Mouse (Mus musculus): Measurements from ENCODE around the gene Chl1. TPM values are rescaled to one million over a fixed set of nuclear protein-coding genes. Genes with fewer than 3 reads are reported as not detected.

The Chl1 gene
- total RNA-seq (2012; rRNA removed) (not detected in 2 replicates), total RNA-seq (2014; rRNA removed) (not detected in 2 replicates), polyA plus RNA-seq (2012; ENCODE audit: insufficient read length, low read depth) (not detected in 2 replicates)

GRCm38 (mm10) chr6:103510392-103511289 is at the start of gene Chl1:
Chl1 (plus strand) TSS chr6:103510586.
- in situ Hi-C loops (cut with MboI; ENCODE audit: low pct_ligation_motif_present, low pct_unique_long_range_greater_than_20kb, low sequenced_read_pairs), result no loop called here
- no peaks in the 10 kb centered on the region for H3K79me2 ChIP-seq (replicated peaks; ENCODE audit: control insufficient read depth, extremely low read depth, insufficient read depth, poor library complexity, severe bottlenecking)
- dilution Hi-C loops (cut with MboI; ENCODE audit: extremely low pct_ligation_motif_present, extremely low pct_unique_long_range_greater_than_20kb, low sequenced_read_pairs), result no loop called here
- H3K9ac ChIP-seq (ENCODE audit: insufficient read depth, low read depth), result no peak within 1 kb of the TSS
- no peak for DNase-seq (ENCODE audit: extremely low read depth)
- H3K36me3 ChIP-seq (replicated peaks in 1 of 2; ENCODE audit: control insufficient read depth in 1 of 2, insufficient read depth in 1 of 2, low read length in 1 of 2), result no peaks in the 10 kb centered on the region
- peaks cover 59% of the 10 kb centered on the region for H3K9me3 ChIP-seq (replicated peaks; ENCODE audit: low read length)
- H3K4me2 ChIP-seq (ENCODE audit: insufficient read depth, low read depth, poor library complexity, severe bottlenecking), result no peak within 1 kb of the TSS
- no peaks in the 10 kb centered on the region for H3K27me3 ChIP-seq (replicated peaks)
- H3K27ac ChIP-seq (ENCODE audit: insufficient read depth, low read depth), result no peak within 1 kb of the TSS
- H3K4me1 ChIP-seq (ENCODE audit: control insufficient read depth in 1 of 2, insufficient read depth in 2 of 2), result no peaks in the 10 kb centered on the region
- H3K4me3 ChIP-seq (replicated peaks in 1 of 3; ENCODE audit: low read depth in 2 of 3, low read length in 2 of 3, poor library complexity in 1 of 3), result no peak within 1 kb of the TSS
- TF ChIP-seq HCFC1 (IDR thresholded peaks at IDR 0.05; ENCODE audit: low read depth, low read length) (no peak), CHD1 (IDR thresholded peaks at IDR 0.05; ENCODE audit: low read depth, low read length) (no peak), TCF12 (IDR thresholded peaks at IDR 0.05; ENCODE audit: low read depth, low read length) (no peak), MEF2A (IDR thresholded peaks at IDR 0.05; ENCODE audit: borderline replicate concordance, low read depth, low read length) (no peak), JUN (IDR thresholded peaks at IDR 0.05; ENCODE audit: insufficient read depth, low read depth, low read length) (no peak), ZKSCAN1 (IDR thresholded peaks at IDR 0.05; ENCODE audit: borderline replicate concordance, low read depth, low read length) (no peak), RAD21 (IDR thresholded peaks at IDR 0.05; ENCODE audit: low read depth, low read length) (no peak), PAX5 (IDR thresholded peaks at IDR 0.05; ENCODE audit: low read length) (no peak), RCOR1 (conservative IDR thresholded peaks at IDR 0.05; ENCODE audit: low read depth, low read length) (no peak), CHD2 (IDR thresholded peaks at IDR 0.05; ENCODE audit: low read length) (no peak), CTCF (conservative IDR thresholded peaks at IDR 0.05 in 1 of 2, IDR thresholded peaks at IDR 0.05 in 1 of 2; ENCODE audit: low read depth in 2 of 2, low read length in 2 of 2) (no peak), KAT2A (IDR thresholded peaks at IDR 0.05; ENCODE audit: insufficient replicate concordance, low read length) (no peak), UBTF (IDR thresholded peaks at IDR 0.05; ENCODE audit: low read depth, low read length) (no peak), JUND (conservative IDR thresholded peaks at IDR 0.05; ENCODE audit: low read depth, low read length) (no peak), BHLHE40 (IDR thresholded peaks at IDR 0.05; ENCODE audit: low read depth, low read length) (no peak)

- no peak for TF ChIP-seq ETS1 (conservative IDR thresholded peaks at IDR 0.05; ENCODE audit: low read depth, low read length)
- TF ChIP-seq ZKSCAN1 (IDR thresholded peaks at IDR 0.05; ENCODE audit: borderline replicate concordance, low read depth, low read length), result no peak
- TF ChIP-seq IRF4 (IDR thresholded peaks at IDR 0.05; ENCODE audit: low read depth, low read length), result no peak
- no peak for TF ChIP-seq MAFK (IDR thresholded peaks at IDR 0.05; ENCODE audit: insufficient replicate concordance, low read length)
- Histone ChIP-seq H3K27ac (ENCODE audit: insufficient read depth, low read depth) (no peak overlapping the region), H3K27me3 (replicated peaks) (no peaks in the 10 kb centered on the region), H3K4me2 (ENCODE audit: insufficient read depth, low read depth, poor library complexity, severe bottlenecking) (no peak overlapping the region), H3K9ac (ENCODE audit: insufficient read depth, low read depth) (no peak overlapping the region), H3K4me1 (ENCODE audit: control insufficient read depth in 1 of 2, insufficient read depth in 2 of 2) (no peaks in the 10 kb centered on the region), H3K36me3 (replicated peaks in 1 of 2; ENCODE audit: control insufficient read depth in 1 of 2, insufficient read depth in 1 of 2, low read length in 1 of 2) (no peaks in the 10 kb centered on the region), H3K79me2 (replicated peaks; ENCODE audit: control insufficient read depth, extremely low read depth, insufficient read depth, poor library complexity, severe bottlenecking) (no peaks in the 10 kb centered on the region), H3K9me3 (replicated peaks; ENCODE audit: low read length) (peaks cover 39% of the 10 kb centered on the region), H3K4me3 (replicated peaks in 1 of 3; ENCODE audit: low read depth in 2 of 3, low read length in 2 of 3, poor library complexity in 1 of 3) (no peak overlapping the region)
- dilution Hi-C loops (cut with MboI; ENCODE audit: extremely low pct_ligation_motif_present, extremely low pct_unique_long_range_greater_than_20kb, low sequenced_read_pairs), result no loop called here
- in situ Hi-C loops (cut with MboI; ENCODE audit: low pct_ligation_motif_present, low pct_unique_long_range_greater_than_20kb, low sequenced_read_pairs), result no loop called here
- no peak for DNase-seq (ENCODE audit: extremely low read depth)
These were observed 44.8 kb upstream of the Chl1 start for GRCm38 (mm10) chr6:103465479-103466080.

All from CH12.LX (cell line).